Mouse (Mus musculus) embryonic facial prominence, embryonic 15.5 days (tissue): ENCODE measurements around the gene Irs2. TPM values are rescaled to one million over a fixed set of nuclear protein-coding genes. Genes with fewer than 3 reads are reported as not detected.

Source experiments
- ATAC-seq: fragments of 200-750 bp; cut with Nextera tagmentation; 2 replicates; pipeline ENCODE4 v1.8.0; 2017; ENCODE audit warnings: low read depth, moderate TSS enrichment; ENCODE audit not compliant: insufficient number of reproducible peaks, low FRiP score, low TSS enrichment
- H3K27ac ChIP-seq: fragments of 300-500 bp; sonication (generic); replicated peaks from 2 replicates; pipeline ENCODE4 v1.5.1; 2015; ENCODE audit warnings: mild to moderate bottlenecking, inconsistent platforms
- H3K27me3 ChIP-seq: fragments of 300-500 bp; sonication (generic); 2 replicates; pipeline ENCODE4 v1.6.1; 2015; ENCODE audit warnings: inconsistent platforms
- H3K36me3 ChIP-seq: fragments of 300-500 bp; sonication (generic); 2 replicates; pipeline ENCODE4 v1.6.1; 2015; ENCODE audit warnings: mild to moderate bottlenecking, inconsistent platforms
- H3K4me1 ChIP-seq: fragments of 300-500 bp; sonication (generic); 2 replicates; pipeline ENCODE4 v1.6.1; 2015; ENCODE audit warnings: inconsistent platforms
- H3K4me2 ChIP-seq: fragments of 300-500 bp; sonication (generic); replicated peaks from 2 replicates; pipeline ENCODE4 v1.6.1; 2015; ENCODE audit warnings: mild to moderate bottlenecking, inconsistent platforms
- H3K4me3 ChIP-seq: fragments of 300-500 bp; sonication (generic); replicated peaks from 2 replicates; pipeline ENCODE4 v1.5.1; 2015; ENCODE audit warnings: mild to moderate bottlenecking, inconsistent platforms
- H3K9ac ChIP-seq: fragments of 300-500 bp; sonication (generic); 2 replicates; pipeline ENCODE4 v1.6.1; 2015; ENCODE audit warnings: inconsistent platforms
- H3K9me3 ChIP-seq: fragments of 300-500 bp; sonication (generic); replicated peaks from 2 replicates; pipeline ENCODE4 v1.6.1; 2016; ENCODE audit warnings: inconsistent platforms
- WGBS: fragments of 180-500 bp; shearing (Covaris S2); methylation state at CpG from one replicate; pipeline ENCODE4 v1.1.7; 2015; 5-methylcytosine and 5-hydroxymethylcytosine counted together
- polyA plus RNA-seq: library from polyadenylated mRNA; unstranded; fragments of >200 nt; fragmentation: Nextera tagmentation; extraction: Ambion mirVana; gene quantifications from 2 replicates; pipeline ENCODE4 v1.2.1, GENCODE M21; 2015

The Irs2 gene
- polyA plus RNA-seq, 1 experiment from 2014 or later, result 7.9 TPM

DNA sequence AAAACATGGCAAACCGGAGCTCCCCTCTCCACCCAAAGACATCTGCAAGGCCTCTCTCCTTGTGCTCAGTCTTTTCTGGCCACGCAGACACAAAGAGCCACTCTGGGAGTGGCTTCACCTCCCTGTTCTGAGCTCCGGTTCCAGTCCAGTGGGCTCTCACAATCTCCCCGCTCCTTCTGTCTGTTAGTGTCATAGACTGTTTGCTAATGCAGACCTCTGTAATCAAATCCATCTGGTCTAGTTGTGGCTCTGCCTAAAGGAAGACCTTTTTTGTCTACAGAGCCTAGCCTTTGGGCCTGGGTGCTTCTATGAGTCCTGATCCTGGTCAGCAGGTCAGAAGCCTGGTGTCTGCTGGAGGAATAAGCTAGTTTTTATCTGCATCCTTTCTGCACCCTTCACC, 56.7 kb downstream of the Irs2 start:
- Histone ChIP-seq H3K27me3 (no peaks in the 10 kb centered on the region), H3K4me3 (no peak overlapping the region), H3K36me3 (no peaks in the 10 kb centered on the region), H3K4me2 (no peak overlapping the region), H3K9me3 (no peaks in the 10 kb centered on the region), H3K9ac (no peak overlapping the region), H3K27ac (no peak overlapping the region), H3K4me1 (peaks cover 33% of the 10 kb centered on the region)
- WGBS, result 46% methylated on average over 4 of the region's 4 CpGs
- no peak for ATAC-seq

GRCm38 (mm10) chr8:10945939-10946740, 62.1 kb downstream of the Irs2 start:
- no peak overlapping the region for H3K9ac ChIP-seq
- no peaks in the 10 kb centered on the region for H3K27me3 ChIP-seq
- WGBS, result 4% methylated on average over 23 of the region's 23 CpGs
- H3K4me3 ChIP-seq, result peak overlapping the region; percentile 17
- H3K4me2 ChIP-seq, result peak overlapping the region; percentile 48
- H3K36me3 ChIP-seq, result no peaks in the 10 kb centered on the region
- H3K4me1 ChIP-seq, result peaks cover 36% of the 10 kb centered on the region
- peak overlapping the region; percentile 79 for H3K27ac ChIP-seq
- no peaks in the 10 kb centered on the region for H3K9me3 ChIP-seq
- peak; percentile 88 for ATAC-seq

DNA sequence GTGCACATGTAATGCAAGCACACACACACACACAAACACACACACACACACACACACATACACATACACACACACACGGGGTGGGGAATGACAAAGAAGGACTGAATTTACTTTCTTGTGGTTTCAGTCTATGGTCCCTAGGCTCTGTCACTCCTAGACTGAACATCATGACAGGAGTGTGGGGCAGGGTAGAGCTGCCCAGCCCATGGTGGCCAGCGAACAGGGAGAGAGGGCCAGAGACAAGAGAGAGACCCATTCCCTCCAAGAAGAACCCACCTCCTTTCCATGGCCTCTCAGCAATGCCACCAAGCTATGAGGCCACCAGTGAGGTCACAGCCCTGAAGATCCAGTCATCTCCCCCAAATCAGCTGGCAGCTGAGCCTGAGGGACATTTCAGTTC, 62.8 kb downstream of the Irs2 start:
- H3K4me3 ChIP-seq, result 0 out of 2 replicates have a peak overlapping the region, but pooled peaks have one; percentile 17
- no peak for ATAC-seq
- H3K9me3 ChIP-seq, result no peaks in the 10 kb centered on the region
- peaks cover 36% of the 10 kb centered on the region for H3K4me1 ChIP-seq
- H3K9ac ChIP-seq, result no peak overlapping the region
- H3K27ac ChIP-seq, result peak overlapping the region; percentile 79
- peak overlapping the region; percentile 48; the same call in 1 of the 2 replicates for H3K4me2 ChIP-seq
- H3K27me3 ChIP-seq, result no peaks in the 10 kb centered on the region
- no peaks in the 10 kb centered on the region for H3K36me3 ChIP-seq
- WGBS, result 68% methylated on average over 2 of the region's 2 CpGs

- H3K4me2 ChIP-seq, result no peak overlapping the region
- no peaks in the 10 kb centered on the region for H3K9me3 ChIP-seq
- WGBS, result 51% methylated on average over 9 of the region's 9 CpGs
- H3K4me1 ChIP-seq, result peaks cover 40% of the 10 kb centered on the region
- ATAC-seq, result no peak
- H3K27me3 ChIP-seq, result no peaks in the 10 kb centered on the region
- no peaks in the 10 kb centered on the region for H3K36me3 ChIP-seq
- no peak overlapping the region for H3K4me3 ChIP-seq
- H3K27ac ChIP-seq, result no peak overlapping the region
- no peak overlapping the region for H3K9ac ChIP-seq
Observed at GRCm38 (mm10) chr8:10943314-10944060, 64.8 kb downstream of the Irs2 start.

DNA sequence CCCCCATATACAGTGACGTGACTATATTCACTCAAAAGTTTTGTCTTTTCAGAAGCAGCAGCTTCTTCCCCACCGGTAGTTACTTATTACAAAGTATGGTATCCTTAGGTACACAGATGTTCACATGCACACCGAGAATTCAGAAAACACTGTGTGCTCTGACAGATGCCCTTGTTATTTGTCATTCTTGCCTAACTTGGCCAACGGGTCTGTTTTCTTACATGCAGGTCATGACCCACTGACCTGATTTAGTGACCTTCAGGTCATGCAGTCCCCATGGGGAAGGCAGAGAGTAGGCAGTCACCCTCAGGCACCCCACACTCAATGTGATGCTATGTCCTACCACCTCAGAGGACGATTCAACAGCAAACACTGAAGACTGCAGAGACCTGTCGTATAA, 68.4 kb downstream of the Irs2 start:
- Histone ChIP-seq H3K9ac (no peak overlapping the region), H3K36me3 (no peaks in the 10 kb centered on the region), H3K4me2 (no peak overlapping the region), H3K4me1 (peaks cover 24% of the 10 kb centered on the region), H3K27ac (no peak overlapping the region), H3K4me3 (no peak overlapping the region), H3K27me3 (no peaks in the 10 kb centered on the region; the same call in 1 of the 2 replicates), H3K9me3 (no peaks in the 10 kb centered on the region)
- WGBS, result 48% methylated on average over 6 of the region's 6 CpGs
- ATAC-seq, result no peak

DNA sequence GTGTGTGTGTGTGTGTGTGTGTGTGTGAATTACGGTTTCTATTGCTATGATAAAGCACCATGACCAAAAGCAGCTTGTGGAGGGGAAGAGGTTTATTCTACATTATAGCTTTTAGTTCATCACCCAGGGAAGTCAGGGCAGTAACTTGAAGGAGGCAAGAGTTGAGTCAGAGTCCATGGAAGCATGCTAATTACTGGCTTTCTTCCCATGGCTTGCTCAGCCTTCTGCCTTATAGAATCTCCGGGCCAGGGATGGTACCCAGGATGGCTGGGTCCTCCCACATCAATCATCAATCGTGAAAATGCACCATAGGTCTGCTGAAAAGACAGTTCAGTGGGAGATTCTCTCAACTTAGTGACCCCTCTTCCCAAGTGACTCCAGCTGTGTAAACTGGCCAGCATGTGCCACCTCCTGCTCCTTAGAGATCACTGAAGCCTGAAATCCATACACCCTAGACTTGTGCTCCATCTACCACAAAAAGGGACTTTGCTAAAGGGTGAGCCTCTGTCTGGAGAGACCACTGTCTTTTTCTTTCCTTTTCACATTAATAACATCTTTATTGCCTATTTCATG, 69.0 kb downstream of the Irs2 start:
- H3K27me3 ChIP-seq, result peaks cover under 1% of the 10 kb centered on the region; the same call in 1 of the 2 replicates
- ATAC-seq, result no peak
- 43% methylated on average over 3 of the region's 3 CpGs for WGBS

DNA sequence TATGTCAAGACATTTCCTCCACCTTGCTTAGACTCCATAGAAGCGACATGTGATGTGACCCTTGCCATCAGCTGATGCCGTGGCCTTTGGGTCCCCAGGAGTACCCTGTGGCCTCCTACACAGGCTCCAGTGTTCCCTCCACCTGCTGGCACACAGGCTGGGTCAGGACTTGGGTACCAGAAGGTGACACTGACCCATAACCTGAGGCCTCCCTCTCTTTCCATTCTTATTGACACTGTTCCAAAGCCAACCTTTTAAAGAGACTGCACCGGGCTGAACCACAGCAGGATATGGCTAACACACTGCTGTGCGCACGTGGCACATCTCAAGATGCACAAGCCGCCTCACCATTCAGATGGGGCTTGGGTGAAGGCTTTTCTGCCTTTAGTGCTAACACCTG, 70.0 kb downstream of the Irs2 start:
- Histone ChIP-seq H3K4me3 (no peak overlapping the region), H3K4me2 (no peak overlapping the region), H3K9ac (no peak overlapping the region), H3K36me3 (no peaks in the 10 kb centered on the region), H3K9me3 (no peaks in the 10 kb centered on the region), H3K27me3 (peaks cover 3% of the 10 kb centered on the region; the same call in 1 of the 2 replicates), H3K27ac (no peak overlapping the region), H3K4me1 (peaks cover 16% of the 10 kb centered on the region; the same call in 1 of the 2 replicates)
- ATAC-seq, result no peak
- 84% methylated on average over 6 of the region's 6 CpGs for WGBS

More for the DNA sequence above, 69.0 kb downstream of the Irs2 start:
- Histone ChIP-seq H3K9me3 (no peaks in the 10 kb centered on the region), H3K27ac (no peak overlapping the region), H3K9ac (no peak overlapping the region), H3K4me3 (no peak overlapping the region), H3K4me1 (peaks cover 23% of the 10 kb centered on the region), H3K36me3 (no peaks in the 10 kb centered on the region), H3K4me2 (no peak overlapping the region)

- Histone ChIP-seq H3K4me2 (no peak overlapping the region), H3K9me3 (no peaks in the 10 kb centered on the region), H3K4me1 (peaks cover 16% of the 10 kb centered on the region; the same call in 1 of the 2 replicates), H3K27ac (no peak overlapping the region), H3K27me3 (peaks cover 3% of the 10 kb centered on the region; the same call in 1 of the 2 replicates), H3K9ac (no peak overlapping the region), H3K36me3 (no peaks in the 10 kb centered on the region), H3K4me3 (no peak overlapping the region)
- 73% methylated on average over 9 of the region's 9 CpGs for WGBS
- no peak for ATAC-seq
Observed at GRCm38 (mm10) chr8:10936646-10937045, 71.6 kb downstream of the Irs2 start.

DNA sequence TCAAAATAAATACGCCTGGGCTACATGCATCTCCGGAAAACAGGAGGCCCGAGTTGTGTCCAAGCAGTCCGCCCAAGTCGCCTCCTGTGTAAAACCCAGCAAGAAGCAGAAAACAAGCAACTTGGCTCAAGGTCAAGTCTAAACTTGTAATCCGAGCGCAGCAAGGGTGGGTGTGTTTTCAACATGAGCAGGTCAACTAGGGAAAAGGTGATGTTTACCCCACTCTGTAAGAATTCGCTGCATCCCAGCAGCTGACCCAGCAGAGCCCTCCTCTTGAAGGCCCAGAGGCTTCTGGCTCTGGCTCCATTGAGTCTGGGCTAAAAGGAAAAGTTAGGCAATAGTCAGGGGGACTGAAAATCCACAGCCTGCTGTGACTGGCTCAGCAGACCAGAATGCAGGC, 73.0 kb downstream of the Irs2 start:
- WGBS, result 50% methylated on average over 8 of the region's 8 CpGs
- Histone ChIP-seq H3K4me1 (peaks cover 16% of the 10 kb centered on the region; the same call in 1 of the 2 replicates), H3K27me3 (peaks cover 3% of the 10 kb centered on the region; the same call in 1 of the 2 replicates), H3K4me3 (no peak overlapping the region), H3K27ac (peak overlapping the region; percentile 17; the same call in 1 of the 2 replicates), H3K36me3 (no peaks in the 10 kb centered on the region), H3K9me3 (no peaks in the 10 kb centered on the region), H3K4me2 (no peak overlapping the region), H3K9ac (no peak overlapping the region)
- 0 out of 2 replicates have a peak, but pooled peaks have one; percentile 7 for ATAC-seq
